Mouse (Mus musculus) ES-E14 (cell line): ENCODE data around the gene Fbln2. TPM values are rescaled to one million over a fixed set of nuclear protein-coding genes. Genes with fewer than 3 reads are reported as not detected.

Source experiments
- DNase-seq: peaks from one replicate; pipeline ENCODE4 v3.0.0-alpha.2; 2013; ENCODE audit warnings: low read depth, low spot score
- H3K27ac ChIP-seq: 2 replicates; pipeline ENCODE4 v1.5.1; 2012; ENCODE audit warnings: low read depth, mild to moderate bottlenecking, low read length, moderate library complexity, mixed read lengths; ENCODE audit not compliant: poor library complexity, insufficient read depth, severe bottlenecking
- H3K36me3 ChIP-seq: 2 replicates; pipeline ENCODE4 v1.6.1; 2012; ENCODE audit warnings: mild to moderate bottlenecking, low read length, moderate library complexity, mixed read lengths; ENCODE audit not compliant: control insufficient read depth, poor library complexity, insufficient read depth, severe bottlenecking
- H3K4me1 ChIP-seq, 2 experiments: fragments of 150-350 bp in 1 of 2; sonication (generic) in 1 of 2; 2 replicates each; pipeline ENCODE4 v1.6.1; 2012; ENCODE audit warnings: low read length in 2 of 2, mild to moderate bottlenecking in 1 of 2, mixed read lengths in 1 of 2; ENCODE audit not compliant: control insufficient read depth in 2 of 2, insufficient read depth in 2 of 2, poor library complexity in 1 of 2
- H3K4me3 ChIP-seq, 2 experiments: fragments of 150-350 bp in 1 of 2; sonication (generic) in 1 of 2; 2 replicates each; pipeline ENCODE4 v1.5.1; 2012; ENCODE audit warnings: low read length in 2 of 2, low read depth in 1 of 2, mild to moderate bottlenecking in 1 of 2, mixed read lengths in 1 of 2; ENCODE audit not compliant: insufficient read depth in 1 of 2, poor library complexity in 1 of 2, severe bottlenecking in 1 of 2
- H3K9ac ChIP-seq: 2 replicates; pipeline ENCODE4 v1.6.1; 2012; ENCODE audit warnings: low read depth, mild to moderate bottlenecking, low read length, mixed read lengths; ENCODE audit not compliant: poor library complexity, insufficient read depth, severe bottlenecking
- H3K9me3 ChIP-seq: fragments of 150-350 bp; sonication (generic); 2 replicates; pipeline ENCODE4 v1.6.1; 2012; ENCODE audit warnings: low read depth, mild to moderate bottlenecking, low read length; ENCODE audit not compliant: control insufficient read depth, insufficient read depth
- CHD2 ChIP-seq: IDR thresholded peaks from 2 replicates; pipeline ENCODE4 v1.6.1; 2014; ENCODE audit warnings: mild to moderate bottlenecking, low read depth, low read length, inconsistent platforms
- HCFC1 ChIP-seq: IDR thresholded peaks from 2 replicates; pipeline ENCODE4 v1.6.1; 2012; ENCODE audit warnings: low read length, inconsistent platforms, borderline replicate concordance; ENCODE audit not compliant: insufficient read depth
- MAFK ChIP-seq: IDR thresholded peaks from 2 replicates; pipeline ENCODE4 v1.6.1; 2014; ENCODE audit warnings: mild to moderate bottlenecking, low read depth, low read length, inconsistent platforms; ENCODE audit not compliant: insufficient read depth
- ZC3H11A ChIP-seq: IDR thresholded peaks from 2 replicates; pipeline ENCODE4 v1.6.1; 2012; ENCODE audit warnings: low read depth, mild to moderate bottlenecking, inconsistent platforms, low read length, borderline replicate concordance
- ZNF384 ChIP-seq: IDR thresholded peaks from 2 replicates; pipeline ENCODE4 v1.6.1; 2012; ENCODE audit warnings: low read depth, low read length, inconsistent platforms
- in situ Hi-C, 2 experiments: fragments of 600-800 bp; cut with MboI; formaldehyde crosslinking; loops; one replicate each; pipeline ENCODE4 v1.15.1; 2025; ENCODE audit warnings: low sequenced_read_pairs in 2 of 2, inconsistent platforms in 1 of 2; ENCODE audit not compliant: unreplicated experiment in 2 of 2
- total RNA-seq: library from RNA; depleted of rRNA; stranded (reverse); fragments of 300-350 nt; gene quantifications from 2 replicates; pipeline ENCODE4 v1.2.3, GENCODE M21; 2012

Gene Fbln2
- total RNA-seq, 1 experiment, result 24.7 TPM

DNA sequence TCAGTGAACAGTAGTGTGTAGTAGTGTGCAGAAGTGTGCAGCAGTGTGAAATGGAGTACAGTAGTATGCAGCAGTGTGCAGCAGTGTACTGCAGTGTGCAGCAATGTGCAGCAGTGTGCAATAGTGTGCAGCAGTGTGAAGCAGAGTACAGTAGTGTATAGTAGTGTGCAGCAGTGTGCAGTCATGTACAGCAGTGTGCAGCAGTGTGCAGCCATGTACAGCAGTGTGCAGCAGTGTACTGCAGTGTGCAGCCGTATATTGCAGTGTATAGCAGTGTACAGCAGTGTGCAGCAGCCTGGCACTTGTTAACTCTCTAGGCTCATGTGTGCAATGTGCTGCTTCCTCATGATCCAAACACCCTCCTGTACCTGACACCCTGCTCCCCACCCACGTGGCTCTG is 13.8 kb upstream of the Fbln2 start:
- no peaks in the 10 kb centered on the region for H3K4me1 ChIP-seq

GRCm38 (mm10) chr6:91200429-91201188 is 11.6 kb upstream of the Fbln2 start:
- no peaks in the 10 kb centered on the region for H3K4me1 ChIP-seq
- no peak for DNase-seq

More for the DNA sequence above, 13.8 kb upstream of the Fbln2 start:
- Histone ChIP-seq H3K9ac (no peak overlapping the region), H3K27ac (no peak overlapping the region), H3K36me3 (no peaks in the 10 kb centered on the region), H3K9me3 (no peaks in the 10 kb centered on the region), H3K4me3 (no peak overlapping the region)
- TF ChIP-seq ZNF384 (no peak), HCFC1 (no peak), CHD2 (no peak), ZC3H11A (no peak), MAFK (no peak)
- DNase-seq, result no peak
- in situ Hi-C loops, result no loop called here

DNA sequence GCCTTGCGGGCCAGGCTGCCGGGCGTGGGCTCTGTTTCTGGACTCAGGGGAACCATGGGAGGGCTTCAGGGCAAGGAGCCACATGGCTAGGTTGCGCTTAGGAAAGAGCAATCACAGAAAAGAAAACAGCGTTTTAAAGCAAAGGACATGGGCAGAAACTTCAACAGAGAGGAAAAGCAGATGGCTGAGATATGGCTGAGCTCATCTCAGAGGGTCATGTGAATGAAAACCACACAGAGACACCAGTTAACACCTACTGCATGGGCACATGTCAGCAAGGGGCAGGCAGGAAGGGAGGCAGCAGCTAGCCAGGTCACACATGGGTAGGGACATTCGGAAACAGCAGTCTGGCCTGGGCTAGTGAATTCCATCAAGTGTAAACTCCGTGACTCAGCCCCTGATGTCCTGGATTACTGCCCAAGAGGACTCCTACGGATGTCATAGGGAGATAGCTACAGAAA is 10.3 kb upstream of the Fbln2 start:
- TF ChIP-seq HCFC1 (no peak), ZC3H11A (no peak), ZNF384 (no peak), MAFK (no peak), CHD2 (no peak)
- H3K4me1 ChIP-seq, result no peaks in the 10 kb centered on the region
- H3K4me3 ChIP-seq, result no peak overlapping the region
- no peak overlapping the region for H3K27ac ChIP-seq
- H3K36me3 ChIP-seq, result no peaks in the 10 kb centered on the region
- no peaks in the 10 kb centered on the region for H3K9me3 ChIP-seq
- in situ Hi-C loops, result no loop called here
- H3K9ac ChIP-seq, result no peak overlapping the region
- DNase-seq, result no peak

More at GRCm38 (mm10) chr6:91200429-91201188, 11.6 kb upstream of the Fbln2 start:
- Histone ChIP-seq H3K9ac (no peak overlapping the region), H3K36me3 (no peaks in the 10 kb centered on the region), H3K9me3 (no peaks in the 10 kb centered on the region), H3K4me3 (no peak overlapping the region), H3K27ac (no peak overlapping the region)
- TF ChIP-seq MAFK (no peak), CHD2 (no peak), ZC3H11A (no peak), HCFC1 (no peak), ZNF384 (no peak)
- in situ Hi-C loops, result no loop called here

DNA sequence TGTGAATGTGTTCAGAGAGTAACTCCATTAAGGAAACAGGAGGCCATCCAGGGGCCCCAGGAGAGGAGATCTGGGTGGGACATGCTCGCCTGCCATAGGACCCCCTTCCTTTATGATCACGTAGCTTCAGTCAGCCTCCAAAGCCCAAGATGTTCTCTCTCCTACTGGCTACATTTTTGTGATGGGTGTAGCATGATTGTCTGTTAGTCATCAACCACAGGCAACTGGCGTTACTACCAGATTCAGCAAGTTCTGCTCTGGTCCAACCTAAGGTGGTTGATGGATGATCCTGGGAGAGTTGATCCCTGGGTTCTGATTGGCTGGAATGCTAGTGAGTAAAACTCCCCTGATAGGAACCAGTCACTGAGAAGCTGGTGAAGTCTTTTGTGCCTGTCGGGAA is 9.7 kb upstream of the Fbln2 start:
- H3K9me3 ChIP-seq, result no peaks in the 10 kb centered on the region
- in situ Hi-C loops, result no loop called here
- H3K9ac ChIP-seq, result no peak overlapping the region
- H3K4me1 ChIP-seq, result no peaks in the 10 kb centered on the region
- H3K4me3 ChIP-seq, result no peak overlapping the region
- TF ChIP-seq CHD2 (no peak), MAFK (no peak), ZNF384 (no peak)
- no peak for DNase-seq
- H3K36me3 ChIP-seq, result no peaks in the 10 kb centered on the region
- no peak overlapping the region for H3K27ac ChIP-seq

DNA sequence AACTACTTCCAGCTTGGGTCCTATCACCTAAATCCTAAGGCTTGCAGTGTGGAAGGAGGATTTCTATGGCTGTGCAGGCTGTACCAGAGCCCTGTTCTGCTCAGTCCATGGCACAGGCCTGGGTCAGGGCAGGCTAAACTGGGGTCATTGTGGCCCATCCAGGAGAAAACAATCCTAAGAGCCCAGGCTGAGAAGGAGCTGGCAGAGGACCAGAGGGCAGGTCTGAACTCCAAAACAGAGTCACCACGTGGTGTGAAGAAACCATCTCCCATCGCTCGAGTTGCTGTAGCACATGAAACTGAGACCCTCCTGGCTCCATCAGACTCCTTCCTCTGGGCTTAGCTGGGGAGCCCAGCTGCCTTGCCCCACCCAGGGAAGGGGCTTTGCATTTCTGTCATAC is 6.9 kb upstream of the Fbln2 start:
- Histone ChIP-seq H3K9ac (no peak overlapping the region), H3K27ac (no peak overlapping the region), H3K4me3 (no peak overlapping the region), H3K9me3 (no peaks in the 10 kb centered on the region), H3K4me1 (peaks cover 0 to 5% of the 10 kb centered on the region in 2 experiments; a peak in 1 of 4 replicates), H3K36me3 (no peaks in the 10 kb centered on the region)
- in situ Hi-C loops, result no loop called here
- TF ChIP-seq ZNF384 (no peak), HCFC1 (no peak), CHD2 (no peak), ZC3H11A (no peak), MAFK (no peak)
- no peak for DNase-seq
